ENCODE assay signal across 9 mouse cellular contexts in the genomic region with DNA sequence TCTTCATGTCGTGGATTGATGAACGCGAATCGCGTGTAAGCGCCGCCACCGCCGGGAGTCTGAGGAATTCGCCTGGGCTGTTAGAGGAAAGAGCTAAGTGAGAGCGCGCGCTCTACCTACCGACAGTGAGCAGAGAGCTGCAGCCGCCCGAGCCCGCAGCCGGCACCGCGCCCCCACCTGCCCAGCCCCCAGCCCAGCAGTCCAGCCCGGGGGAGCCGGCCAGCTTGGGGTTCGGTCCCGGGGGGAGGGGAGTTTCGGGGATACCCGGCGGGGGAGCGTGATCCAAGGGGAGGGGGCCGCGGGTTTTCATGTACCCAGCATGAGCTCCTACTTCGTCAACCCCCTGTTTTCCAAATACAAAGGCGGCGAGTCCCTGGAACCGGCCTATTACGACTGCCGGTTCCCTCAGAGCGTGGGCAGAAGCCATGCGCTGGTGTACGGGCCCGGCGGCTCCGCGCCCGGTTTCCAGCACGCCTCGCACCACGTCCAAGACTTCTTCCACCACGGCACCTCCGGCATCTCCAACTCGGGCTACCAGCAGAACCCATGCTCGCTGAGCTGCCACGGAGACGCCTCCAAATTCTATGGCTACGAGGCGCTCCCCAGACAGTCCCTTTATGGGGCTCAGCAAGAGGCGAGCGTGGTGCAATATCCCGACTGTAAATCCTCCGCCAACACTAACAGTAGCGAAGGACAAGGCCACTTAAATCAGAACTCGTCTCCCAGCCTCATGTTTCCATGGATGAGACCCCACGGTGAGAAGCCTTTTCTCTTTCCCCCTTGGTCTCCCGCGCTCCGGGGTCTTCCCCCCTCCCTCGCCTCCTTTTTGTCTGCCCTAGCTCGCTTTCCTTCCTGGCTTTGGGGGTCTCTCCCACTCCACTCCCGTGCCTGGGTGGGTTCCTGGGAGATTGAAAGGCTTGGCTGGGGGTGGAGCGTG. TPM values are rescaled to one million over a fixed set of nuclear protein-coding genes. Genes with fewer than 3 reads are reported as not detected.
DNase-seq lines count a peak whose midpoint lies in the region; ATAC-seq lines count a peak whose summit lies in the region.
"Had no signal": no experiment of that assay in that cellular context is flagged by ENCODE, and none has a peak within 500 bp of the region (broad histone marks: within the 10 kb centered on the region; RNA-seq: fewer than 3 reads in every experiment).

Gene Hoxc8, plus strand, starts transcription at position 147 of the 937 bp plus-strand sequence.

- under 1% methylated on average over 58 of the region's 69 CpGs for WGBS in kidney, embryonic 14.5 days
- WGBS in hindbrain, embryonic 15.5 days: under 1% methylated on average over 65 of the region's 69 CpGs
- under 1% methylated on average over 64 of the region's 69 CpGs for WGBS in neural tube, embryonic 11.5 days

- H3K4me1 ChIP-seq in kidney, embryonic 14.5 days (ENCODE audit: control insufficient read depth, insufficient read depth, low read length): peaks cover 64% of the 10 kb centered on the region
- H3K4me1 ChIP-seq in hindbrain, embryonic 15.5 days (replicated peaks): peaks cover 5% of the 10 kb centered on the region
- H3K4me1 ChIP-seq in neural tube, embryonic 11.5 days (ENCODE audit: control insufficient read depth, insufficient read depth, low read length): peaks cover 32% of the 10 kb centered on the region

- H3K4me2 ChIP-seq in kidney, embryonic 14.5 days (replicated peaks; ENCODE audit: low read depth, low read length): peak within 1 kb of the TSS; percentile 73
- H3K4me2 ChIP-seq in hindbrain, embryonic 15.5 days: no peak within 1 kb of the TSS; the same call in 1 of the 2 replicates
- peak within 1 kb of the TSS; percentile 90 for H3K4me2 ChIP-seq in neural tube, embryonic 11.5 days (ENCODE audit: low read depth)
- H3K4me2 ChIP-seq: embryonic facial prominence, embryonic 12.5 days had no signal

- no peaks in the 10 kb centered on the region for H3K9me3 ChIP-seq in kidney, embryonic 14.5 days (ENCODE audit: control insufficient read depth, low read length)
- H3K9me3 ChIP-seq in hindbrain, embryonic 15.5 days: no peaks in the 10 kb centered on the region
- H3K9me3 ChIP-seq in neural tube, embryonic 11.5 days (ENCODE audit: control insufficient read depth, low read length): no peaks in the 10 kb centered on the region
- H3K9me3 ChIP-seq: embryonic facial prominence, embryonic 12.5 days had no signal

- 0 out of 2 replicates have a peak, but pooled peaks have one; percentile 18 for ATAC-seq in kidney, embryonic 14.5 days (ENCODE audit: low FRiP score, low TSS enrichment)
- no peak for ATAC-seq in hindbrain, embryonic 15.5 days (ENCODE audit: low FRiP score, low read depth)
- ATAC-seq in neural tube, embryonic 11.5 days (ENCODE audit: insufficient read depth, low FRiP score, low TSS enrichment): peak; percentile 28; the same call in 1 of the 2 replicates

- peak within 1 kb of the TSS; percentile 91 for H3K27ac ChIP-seq in kidney, embryonic 14.5 days (ENCODE audit: low read depth, low read length)
- no peak within 1 kb of the TSS for H3K27ac ChIP-seq in hindbrain, embryonic 15.5 days (replicated peaks)
- H3K27ac ChIP-seq in neural tube, embryonic 11.5 days (ENCODE audit: low read depth, low read length): peak within 1 kb of the TSS; percentile 97
- H3K27ac ChIP-seq: embryonic facial prominence, embryonic 12.5 days had no signal

- H3K36me3 ChIP-seq in kidney, embryonic 14.5 days (ENCODE audit: control insufficient read depth, insufficient read depth, low read length): no peaks in the 10 kb centered on the region
- no peaks in the 10 kb centered on the region for H3K36me3 ChIP-seq in hindbrain, embryonic 15.5 days
- H3K36me3 ChIP-seq in neural tube, embryonic 11.5 days (ENCODE audit: control insufficient read depth, insufficient read depth, low read length): no peaks in the 10 kb centered on the region
- H3K36me3 ChIP-seq: embryonic facial prominence, embryonic 12.5 days had no signal

- H3K4me3 ChIP-seq in kidney, embryonic 14.5 days (ENCODE audit: low read length): peak within 1 kb of the TSS; percentile 64
- no peak within 1 kb of the TSS for H3K4me3 ChIP-seq in hindbrain, embryonic 15.5 days
- H3K4me3 ChIP-seq in neural tube, embryonic 11.5 days (ENCODE audit: low read depth, low read length): peak within 1 kb of the TSS; percentile 68
- H3K4me3 ChIP-seq: embryonic facial prominence, embryonic 12.5 days had no signal

- DNase-seq in kidney, adult 8-10 months: no peak
- DNase-seq in adrenal gland, postnatal 14 days: peak; percentile 73
- DNase-seq in neural tube, embryonic 11.5 days (ENCODE audit: low spot score): peak; percentile 66
- DNase-seq in lung, postnatal 10 days: no peak
- no peak for DNase-seq in urinary bladder, postnatal 25 days (ENCODE audit: low spot score)
- DNase-seq in cerebellum, adult 18-20 months: no peak

- H3K9ac ChIP-seq in kidney, embryonic 14.5 days (ENCODE audit: low read depth, low read length): peak within 1 kb of the TSS; percentile 88
- H3K9ac ChIP-seq in hindbrain, embryonic 15.5 days: no peak within 1 kb of the TSS
- H3K9ac ChIP-seq in neural tube, embryonic 11.5 days (ENCODE audit: low read length): peak within 1 kb of the TSS; percentile 97
- H3K9ac ChIP-seq: embryonic facial prominence, embryonic 12.5 days had no signal

- peaks cover 37% of the 10 kb centered on the region for H3K27me3 ChIP-seq in kidney, embryonic 14.5 days (ENCODE audit: control insufficient read depth, insufficient read depth, low read length)
- peaks cover 95% of the 10 kb centered on the region for H3K27me3 ChIP-seq in hindbrain, embryonic 15.5 days
- H3K27me3 ChIP-seq in neural tube, embryonic 11.5 days (ENCODE audit: control insufficient read depth, insufficient read depth, low read length): peaks cover 38% of the 10 kb centered on the region

RNA-seq across cellular contexts. Expression of gene Hoxc8, which starts in this region (rescaled TPM):
- polyA plus RNA-seq in kidney, embryonic 14.5 days (2014; fragmentation: Nextera tagmentation; extraction: Ambion mirVana): 12.6 and 13.8 TPM in 2 replicates
- 19.2 and 20.1 TPM in 2 replicates for total RNA-seq in adrenal gland, postnatal 14 days (2021)
- 2.3 and 16.6 TPM in 2 replicates for polyA plus RNA-seq in hindbrain, embryonic 15.5 days (2015; fragmentation: Nextera tagmentation; extraction: Ambion mirVana)
- polyA plus RNA-seq in neural tube, embryonic 11.5 days (2014; fragmentation: Nextera tagmentation; extraction: Ambion mirVana): 63.7 and 67.1 TPM in 2 replicates
- polyA plus RNA-seq: embryonic facial prominence, embryonic 12.5 days had no signal

Comparison
In these comparisons a context has a peak if more than half of its experiments do, and no peak if none do; other contexts are left out.
1. DNase-seq: peak in adrenal gland, postnatal 14 days (single experiment) and neural tube, embryonic 11.5 days (single experiment); none in kidney, adult 8-10 months (0 of 2), lung, postnatal 10 days (single experiment), urinary bladder, postnatal 25 days (single experiment) and cerebellum, adult 18-20 months (0 of 2).